Mouse (Mus musculus): ENCODE data around the gene Pdik1l. TPM values are rescaled to one million over a fixed set of nuclear protein-coding genes. Genes with fewer than 3 reads are reported as not detected.

Gene Pdik1l
- polyA plus RNA-seq, 1 experiment, result 8.9 TPM

- TF ChIP-seq CTCF (IDR thresholded peaks at IDR 0.05; ENCODE audit: extremely low read depth, insufficient read depth, low read length), result peak; percentile 69
- TF ChIP-seq POLR2A (IDR thresholded peaks at IDR 0.05; ENCODE audit: extremely low read depth, insufficient read depth, low read length), result peak; percentile 47; the same call in 1 of the 2 replicates
- Histone ChIP-seq H3K27ac (ENCODE audit: insufficient read depth, low read length) (no peak within 1 kb of the TSS), H3K4me1 (ENCODE audit: control insufficient read depth, insufficient read depth, low read length) (0 out of 2 replicates have a peak, but pooled peaks cover 1% of the 10 kb centered on the region), H3K4me3 (ENCODE audit: insufficient read depth, low read length) (peak within 1 kb of the TSS; percentile 68)
These were observed 42.4 kb downstream of the Pdik1l start, which contains the start of gene Zfp593 for GRCm38 (mm10) chr4:134245148-134245843. Zfp593 (minus strand) TSS chr4:134245592.

- Histone ChIP-seq H3K4me1 (ENCODE audit: control insufficient read depth, insufficient read depth, low read length) (peaks cover 4% of the 10 kb centered on the region; the same call in 1 of the 2 replicates), H3K27ac (ENCODE audit: insufficient read depth, low read length) (no peak within 1 kb of the TSS), H3K4me3 (ENCODE audit: insufficient read depth, low read length) (peak within 1 kb of the TSS; percentile 68; the same call in 1 of the 2 replicates)
- no peak for TF ChIP-seq CTCF (IDR thresholded peaks at IDR 0.05; ENCODE audit: extremely low read depth, insufficient read depth, low read length)
- TF ChIP-seq POLR2A (IDR thresholded peaks at IDR 0.05; ENCODE audit: extremely low read depth, insufficient read depth, low read length), result no peak
These were observed 44.0 kb downstream of the Pdik1l start, which contains the start of gene E130218I03Rik for GRCm38 (mm10) chr4:134243516-134244250. E130218I03Rik (plus strand) TSS chr4:134243662.

DNA sequence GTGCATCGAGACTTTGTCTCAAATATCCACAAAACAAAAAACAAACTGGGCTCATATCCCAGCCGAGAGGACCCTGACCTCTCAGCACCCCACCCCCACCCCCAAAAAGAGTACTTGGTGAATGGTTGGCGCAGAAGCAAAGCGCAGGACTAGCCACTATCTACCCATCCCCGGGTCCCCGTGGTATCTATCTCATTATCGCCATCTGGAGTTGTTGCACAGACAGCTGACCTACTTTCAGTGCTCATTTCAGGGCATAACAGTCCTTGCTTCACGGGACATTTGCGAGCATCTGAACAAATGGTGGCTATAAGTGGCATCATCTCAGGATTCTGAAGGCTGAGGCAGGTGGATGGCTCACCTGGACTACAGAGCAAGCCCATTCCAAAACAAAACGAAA lies 49.0 kb downstream of the Pdik1l start:
- Histone ChIP-seq H3K4me3 (ENCODE audit: insufficient read depth, low read length) (no peak overlapping the region), H3K4me1 (ENCODE audit: control insufficient read depth, insufficient read depth, low read length) (peaks cover 3% of the 10 kb centered on the region; the same call in 1 of the 2 replicates), H3K27ac (ENCODE audit: insufficient read depth, low read length) (no peak overlapping the region)
- TF ChIP-seq CTCF (IDR thresholded peaks at IDR 0.05; ENCODE audit: extremely low read depth, insufficient read depth, low read length) (no peak), POLR2A (IDR thresholded peaks at IDR 0.05; ENCODE audit: extremely low read depth, insufficient read depth, low read length) (no peak)

- peaks cover 3% of the 10 kb centered on the region; the same call in 1 of the 2 replicates for H3K4me1 ChIP-seq (ENCODE audit: control insufficient read depth, insufficient read depth, low read length)
- TF ChIP-seq POLR2A (IDR thresholded peaks at IDR 0.05; ENCODE audit: extremely low read depth, insufficient read depth, low read length) (no peak), CTCF (IDR thresholded peaks at IDR 0.05; ENCODE audit: extremely low read depth, insufficient read depth, low read length) (no peak)
- H3K4me3 ChIP-seq (ENCODE audit: insufficient read depth, low read length), result no peak within 1 kb of the TSS
- H3K27ac ChIP-seq (ENCODE audit: insufficient read depth, low read length), result no peak within 1 kb of the TSS
These were observed 49.4 kb downstream of the Pdik1l start, which contains the start of gene Cnksr1 for GRCm38 (mm10) chr4:134238279-134238651. Cnksr1 (minus strand) TSS chr4:134238399.

DNA sequence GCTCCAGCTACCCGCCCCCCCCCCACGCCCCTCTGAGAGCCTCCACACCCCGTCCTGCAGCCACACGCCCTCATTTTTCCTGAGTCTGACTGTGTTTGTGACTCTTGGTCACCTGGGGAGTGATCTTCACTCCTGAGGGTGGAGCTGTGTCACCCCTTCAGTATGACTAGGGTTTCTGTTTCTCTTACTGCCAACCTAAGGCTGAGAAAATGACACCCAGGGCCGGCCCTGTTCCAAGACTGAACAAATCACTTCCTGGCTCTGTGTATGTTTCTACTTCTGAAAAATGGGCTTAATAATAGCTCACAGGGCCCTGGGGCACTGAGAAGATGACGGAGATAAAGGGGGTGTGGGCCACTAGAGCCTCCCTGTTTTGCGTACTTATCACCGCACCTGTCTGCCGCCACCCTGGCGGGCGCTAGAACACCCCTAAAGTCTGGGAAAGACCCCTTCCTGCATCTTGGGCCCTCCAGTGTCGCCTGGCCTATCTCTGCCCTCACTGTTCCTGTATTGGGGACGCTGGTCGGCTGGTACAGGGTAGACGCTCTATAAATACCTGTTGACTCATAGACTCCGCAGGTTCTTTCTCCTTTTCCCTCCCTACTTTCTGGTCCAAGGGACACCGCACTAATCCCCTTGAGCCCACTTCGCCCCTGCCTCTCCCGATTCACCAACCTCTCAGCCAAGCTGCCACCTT lies 50.0 kb downstream of the Pdik1l start:
- H3K4me1 ChIP-seq (ENCODE audit: control insufficient read depth, insufficient read depth, low read length), result peaks cover 3% of the 10 kb centered on the region; the same call in 1 of the 2 replicates
- no peak overlapping the region for H3K27ac ChIP-seq (ENCODE audit: insufficient read depth, low read length)
- H3K4me3 ChIP-seq (ENCODE audit: insufficient read depth, low read length), result no peak overlapping the region
- TF ChIP-seq CTCF (IDR thresholded peaks at IDR 0.05; ENCODE audit: extremely low read depth, insufficient read depth, low read length) (no peak), POLR2A (IDR thresholded peaks at IDR 0.05; ENCODE audit: extremely low read depth, insufficient read depth, low read length) (no peak)

GRCm38 (mm10) chr4:134234876-134235275 lies 52.8 kb downstream of the Pdik1l start:
- no peak for TF ChIP-seq CTCF (IDR thresholded peaks at IDR 0.05; ENCODE audit: extremely low read depth, insufficient read depth, low read length)
- H3K4me3 ChIP-seq (ENCODE audit: insufficient read depth, low read length), result no peak overlapping the region
- H3K4me1 ChIP-seq (ENCODE audit: control insufficient read depth, insufficient read depth, low read length), result peaks cover 3% of the 10 kb centered on the region; the same call in 1 of the 2 replicates
- H3K27ac ChIP-seq (ENCODE audit: insufficient read depth, low read length), result no peak overlapping the region

DNA sequence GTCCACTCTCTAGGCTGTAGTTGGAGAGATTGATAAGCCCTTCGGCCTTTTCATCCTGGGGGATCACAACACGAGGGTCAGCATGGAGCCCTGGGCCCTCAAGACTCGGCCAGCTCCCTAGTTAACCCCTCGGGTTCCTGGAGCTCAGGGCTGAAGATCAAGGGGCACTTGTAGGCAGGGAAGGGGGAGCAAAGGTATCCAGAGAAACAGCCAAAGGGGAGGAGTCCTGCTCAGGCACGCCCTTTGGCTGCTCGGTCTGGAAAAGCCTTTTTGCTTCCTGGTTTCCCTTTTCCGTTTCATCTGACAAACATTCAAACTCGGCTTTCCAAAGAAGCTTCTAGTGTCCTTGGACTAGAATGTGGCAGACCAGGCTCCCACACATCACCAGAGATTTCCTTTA lies 57.3 kb downstream of the Pdik1l start:
- no peak overlapping the region for H3K4me3 ChIP-seq (ENCODE audit: insufficient read depth, low read length)
- H3K27ac ChIP-seq (ENCODE audit: insufficient read depth, low read length), result no peak overlapping the region
- TF ChIP-seq POLR2A (IDR thresholded peaks at IDR 0.05; ENCODE audit: extremely low read depth, insufficient read depth, low read length), result no peak
- TF ChIP-seq CTCF (IDR thresholded peaks at IDR 0.05; ENCODE audit: extremely low read depth, insufficient read depth, low read length), result no peak
- no peaks in the 10 kb centered on the region for H3K4me1 ChIP-seq (ENCODE audit: control insufficient read depth, insufficient read depth, low read length)

DNA sequence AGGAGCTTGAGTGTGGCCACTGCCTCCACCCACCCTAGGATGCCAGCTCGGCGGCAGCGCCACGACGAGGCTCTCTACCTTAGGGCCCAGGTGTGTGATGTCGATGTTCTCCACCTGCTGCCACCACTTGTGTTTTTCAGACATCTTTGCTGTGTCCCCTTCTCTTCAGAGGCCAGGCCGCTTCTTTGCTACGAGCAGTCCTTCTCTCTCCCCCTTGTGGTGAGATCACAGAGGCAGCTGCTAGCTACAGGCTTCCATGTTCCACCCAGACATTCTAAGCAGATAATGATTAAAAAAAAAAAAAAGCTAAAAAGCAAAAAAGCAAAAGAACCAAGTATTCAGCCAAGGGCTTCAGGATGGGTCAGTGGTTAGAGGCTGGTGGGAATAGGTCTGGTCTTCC lies 60.5 kb downstream of the Pdik1l start, which contains the start of gene Catsper4:
Gene Catsper4 (minus strand): TSS at position 190 of the 400 bp plus-strand sequence.
- Histone ChIP-seq H3K27ac (ENCODE audit: insufficient read depth, low read length) (no peak within 1 kb of the TSS), H3K4me3 (ENCODE audit: insufficient read depth, low read length) (no peak within 1 kb of the TSS), H3K4me1 (ENCODE audit: control insufficient read depth, insufficient read depth, low read length) (no peaks in the 10 kb centered on the region)
- TF ChIP-seq POLR2A (IDR thresholded peaks at IDR 0.05; ENCODE audit: extremely low read depth, insufficient read depth, low read length) (no peak), CTCF (IDR thresholded peaks at IDR 0.05; ENCODE audit: extremely low read depth, insufficient read depth, low read length) (peak; percentile 21; the same call in 1 of the 2 replicates)

Other genes starting within 250 kb of the Pdik1l start
- gene Zfp683, start 234.1 kb downstream of the Pdik1l start, polyA plus RNA-seq (2012; rRNA removed), result not detected in 2 replicates
- gene Crybg2, start 227.1 kb downstream of the Pdik1l start, polyA plus RNA-seq (2012; rRNA removed), result 4.5 and 5.1 TPM in 2 replicates
- 4.2 and 5.5 TPM in 2 replicates for gene Cd52, start 192.8 kb downstream of the Pdik1l start, polyA plus RNA-seq (2012; rRNA removed)
- 45.4 and 51.3 TPM in 2 replicates for gene Ubxn11, start 185.3 kb downstream of the Pdik1l start, polyA plus RNA-seq (2012; rRNA removed)
- 487 and 489 TPM in 2 replicates for gene Sh3bgrl3, start 159.1 kb downstream of the Pdik1l start, polyA plus RNA-seq (2012; rRNA removed)
- 16.0 and 22.2 TPM in 2 replicates for gene Cep85, start 100.8 kb downstream of the Pdik1l start, polyA plus RNA-seq (2012; rRNA removed)
- gene Gm7534, start 84.9 kb downstream of the Pdik1l start, polyA plus RNA-seq (2012; rRNA removed), result not detected in 2 replicates
- 0.08 TPM in 1 of 2 replicates, not detected in the other for gene Catsper4, start 60.5 kb downstream of the Pdik1l start, polyA plus RNA-seq (2012; rRNA removed)
- gene Cnksr1, start 49.5 kb downstream of the Pdik1l start, polyA plus RNA-seq (2012; rRNA removed), result 0.35 and 0.68 TPM in 2 replicates
- gene E130218I03Rik, start 44.2 kb downstream of the Pdik1l start, polyA plus RNA-seq (2012; rRNA removed), result not detected in 2 replicates
- gene Zfp593, start 42.3 kb downstream of the Pdik1l start, polyA plus RNA-seq (2012; rRNA removed), result 12.0 and 13.5 TPM in 2 replicates
- not detected in 2 replicates for gene Gm30191, start 41.0 kb downstream of the Pdik1l start, polyA plus RNA-seq (2012; rRNA removed)
- gene Grrp1, start 33.8 kb downstream of the Pdik1l start, polyA plus RNA-seq (2012; rRNA removed), result 7.7 and 8.5 TPM in 2 replicates
- 0.17 and 0.19 TPM in 2 replicates for gene Trim63, start 27.2 kb upstream of the Pdik1l start, polyA plus RNA-seq (2012; rRNA removed)
- gene Slc30a2, start 55.3 kb upstream of the Pdik1l start, polyA plus RNA-seq (2012; rRNA removed), result 0.02 and 0.06 TPM in 2 replicates
- gene Extl1, start 96.0 kb upstream of the Pdik1l start, polyA plus RNA-seq (2012; rRNA removed), result 49.2 and 52.7 TPM in 2 replicates
- 8.9 and 9.3 TPM in 2 replicates for gene Pafah2, start 108.4 kb upstream of the Pdik1l start, polyA plus RNA-seq (2012; rRNA removed)
- 901 and 956 TPM in 2 replicates for gene Stmn1, start 180.4 kb upstream of the Pdik1l start, polyA plus RNA-seq (2012; rRNA removed)
- gene Paqr7, start 208.8 kb upstream of the Pdik1l start, polyA plus RNA-seq (2012; rRNA removed), result 78.7 and 81.5 TPM in 2 replicates
- gene Aunip, start 223.1 kb upstream of the Pdik1l start, polyA plus RNA-seq (2012; rRNA removed), result 0.23 and 0.31 TPM in 2 replicates
- gene Mtfr1l, start 247.5 kb upstream of the Pdik1l start, polyA plus RNA-seq (2012; rRNA removed), result 111 and 118 TPM in 2 replicates

Data from cortical plate, adult 2 months (tissue).